Mouse (Mus musculus) liver, embryonic 13.5 days (tissue): ENCODE measurements around the gene Gcgr. TPM values are rescaled to one million over a fixed set of nuclear protein-coding genes. Genes with fewer than 3 reads are reported as not detected.
A peak's percentile ranks its signal among the peaks of the same experiment; 100 is the strongest.

Experiments
- ATAC-seq: fragments of 200-750 bp; cut with Nextera tagmentation; 2 replicates; pipeline ENCODE4 v1.8.0; 2017; ENCODE audit warnings: low read depth, mild to moderate bottlenecking, moderate number of reproducible peaks, moderate library complexity
- DNase-seq: peaks from one replicate; pipeline ENCODE4 v3.0.0; 2022
- H3K27ac ChIP-seq: fragments of 300-500 bp; sonication (generic); 2 replicates; pipeline ENCODE4 v1.5.1; 2015; ENCODE audit warnings: moderate library complexity, mild to moderate bottlenecking, inconsistent platforms
- H3K27me3 ChIP-seq: fragments of 300-500 bp; sonication (generic); 2 replicates; pipeline ENCODE4 v1.6.1; 2015; ENCODE audit warnings: mild to moderate bottlenecking, inconsistent platforms
- H3K36me3 ChIP-seq: fragments of 300-500 bp; sonication (generic); 2 replicates; pipeline ENCODE4 v1.6.1; 2015; ENCODE audit warnings: mild to moderate bottlenecking, inconsistent platforms
- H3K4me1 ChIP-seq: fragments of 300-500 bp; sonication (generic); replicated peaks from 2 replicates; pipeline ENCODE4 v1.6.1; 2015; ENCODE audit warnings: inconsistent platforms
- H3K4me2 ChIP-seq: fragments of 300-500 bp; sonication (generic); 2 replicates; pipeline ENCODE4 v1.6.1; 2015; ENCODE audit warnings: inconsistent platforms, mild to moderate bottlenecking, moderate library complexity
- H3K4me3 ChIP-seq: fragments of 300-500 bp; sonication (generic); replicated peaks from 2 replicates; pipeline ENCODE4 v1.5.1; 2015; ENCODE audit warnings: mild to moderate bottlenecking, inconsistent platforms
- H3K9ac ChIP-seq: fragments of 300-500 bp; sonication (generic); 2 replicates; pipeline ENCODE4 v1.6.1; 2015; ENCODE audit warnings: mild to moderate bottlenecking, inconsistent platforms
- H3K9me3 ChIP-seq: fragments of 300-500 bp; sonication (generic); replicated peaks from 2 replicates; pipeline ENCODE4 v1.6.1; 2016; ENCODE audit warnings: inconsistent platforms
- WGBS: fragments of 180-500 bp; shearing (Covaris S2); methylation state at CpG from one replicate; pipeline ENCODE4 v1.1.7; 2015; ENCODE audit not compliant: insufficient replicate concordance; 5-methylcytosine and 5-hydroxymethylcytosine counted together
- polyA plus RNA-seq: library from polyadenylated mRNA; unstranded; fragments of >200 nt; fragmentation: Nextera tagmentation; extraction: Ambion mirVana; gene quantifications from 2 replicates; pipeline ENCODE4 v1.2.1, GENCODE M21; 2015

The Gcgr gene
- polyA plus RNA-seq, 1 experiment from 2014 or later, result 10.0 TPM

DNA sequence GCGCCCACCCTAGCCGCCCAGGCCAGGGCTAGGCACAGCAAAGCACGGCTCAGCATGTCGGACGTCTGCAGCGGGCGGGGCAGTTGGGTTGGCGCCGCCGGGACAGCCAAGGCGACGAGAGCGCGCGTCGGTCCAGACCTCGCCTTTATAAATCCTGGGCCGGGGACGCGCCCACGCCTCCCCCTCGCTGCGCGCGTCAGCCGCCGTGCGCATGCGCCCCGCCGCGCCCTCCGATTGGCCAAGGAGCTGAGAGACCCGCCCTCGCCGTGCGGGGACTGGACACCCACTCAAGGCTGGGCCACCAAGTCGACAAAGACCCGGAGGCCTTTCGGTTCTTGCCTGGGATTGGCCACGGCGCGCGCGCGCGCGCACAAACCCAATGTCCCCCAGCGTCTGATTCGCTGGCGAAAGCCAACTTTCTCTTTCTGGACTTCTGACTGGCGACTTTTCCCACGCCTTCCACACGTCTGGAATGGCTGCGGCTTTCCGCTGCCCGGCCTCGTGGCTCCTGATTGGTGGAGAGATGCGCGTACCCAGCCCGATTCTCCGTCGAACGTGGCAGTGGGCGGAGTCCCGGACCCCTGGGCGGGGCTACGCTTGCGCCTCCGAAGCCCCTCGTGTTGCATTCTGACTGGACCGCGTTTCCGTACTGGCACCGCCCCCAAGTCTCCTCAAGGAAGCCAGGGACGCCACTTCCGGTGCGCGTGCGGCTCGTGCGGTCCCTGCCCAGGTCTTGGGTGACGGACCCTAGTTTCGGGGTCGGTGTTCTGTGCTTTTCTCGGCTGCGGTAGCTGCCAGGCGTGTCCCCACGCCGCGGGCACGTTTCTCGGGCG, 42.5 kb downstream of the Gcgr start, which contains the start of gene P4hb:
Gene P4hb (minus strand): TSS at position 502 of the 833 bp plus-strand sequence.
- peak; percentile 99 for DNase-seq
- peak; percentile 93 for ATAC-seq
- under 1% methylated on average over 94 of the region's 94 CpGs for WGBS
- Histone ChIP-seq H3K27ac (peak within 1 kb of the TSS; percentile 90), H3K4me3 (peak within 1 kb of the TSS; percentile 96), H3K27me3 (no peaks in the 10 kb centered on the region), H3K4me1 (peaks cover 75% of the 10 kb centered on the region), H3K9me3 (no peaks in the 10 kb centered on the region), H3K4me2 (peak within 1 kb of the TSS; percentile 93), H3K36me3 (peaks cover 41% of the 10 kb centered on the region), H3K9ac (peak within 1 kb of the TSS; percentile 95)

DNA sequence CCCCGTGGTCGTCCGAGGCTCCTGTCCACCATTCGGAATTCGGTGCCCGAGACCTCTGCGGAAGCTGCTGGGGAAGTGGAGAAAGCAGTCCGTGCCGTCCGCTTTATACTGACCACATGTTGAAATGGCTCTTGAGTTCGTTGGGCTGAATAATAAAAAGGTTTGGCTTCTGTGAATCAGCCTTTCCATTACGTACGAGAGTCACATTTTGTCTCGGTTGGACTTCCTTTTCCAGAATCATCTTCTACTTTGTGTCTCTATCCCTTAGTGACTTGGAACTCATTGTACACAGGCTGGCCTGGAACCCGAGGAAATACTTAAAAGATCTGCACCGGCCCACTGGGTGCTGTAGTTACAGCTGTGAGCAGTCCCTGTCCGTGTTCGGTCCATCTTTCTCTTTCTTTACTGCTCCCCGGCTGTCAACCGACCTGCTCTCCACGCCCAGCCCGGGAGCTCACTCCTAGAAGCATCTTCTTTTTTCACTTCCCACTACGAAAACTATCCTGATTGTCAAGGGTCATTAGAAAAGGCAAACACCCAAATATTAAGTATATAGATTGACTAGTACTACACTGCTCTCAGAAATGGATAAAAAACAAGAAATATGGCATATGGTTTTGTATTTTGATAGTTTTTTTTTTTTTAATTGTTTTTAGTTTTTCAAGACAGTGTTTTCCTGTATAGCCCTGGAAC, 43.2 kb downstream of the Gcgr start:
- H3K27ac ChIP-seq, result peak overlapping the region; percentile 90
- peak; percentile 16 for DNase-seq
- peaks cover 75% of the 10 kb centered on the region for H3K4me1 ChIP-seq
- H3K4me2 ChIP-seq, result peak overlapping the region; percentile 93
- peak overlapping the region; percentile 96 for H3K4me3 ChIP-seq
- under 1% methylated on average over 23 of the region's 23 CpGs for WGBS
- peaks cover 41% of the 10 kb centered on the region for H3K36me3 ChIP-seq
- H3K27me3 ChIP-seq, result no peaks in the 10 kb centered on the region
- no peaks in the 10 kb centered on the region for H3K9me3 ChIP-seq
- no peak for ATAC-seq
- peak overlapping the region; percentile 95 for H3K9ac ChIP-seq

DNA sequence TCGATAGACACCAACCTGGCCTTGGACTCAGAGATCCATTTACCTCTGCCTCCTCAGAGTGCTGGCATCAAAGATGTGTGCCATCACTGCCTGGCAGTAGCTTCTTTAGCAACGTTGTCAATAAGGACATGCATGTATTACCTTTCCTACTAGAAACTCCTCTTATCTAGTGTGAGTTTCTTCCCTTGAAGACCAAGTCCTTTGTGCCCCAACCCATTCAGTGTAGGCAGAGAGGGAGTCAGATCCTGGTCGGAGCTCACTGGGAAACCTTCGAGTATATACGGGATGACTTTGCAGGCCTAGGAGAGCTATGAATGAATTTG, 43.7 kb downstream of the Gcgr start:
- H3K4me2 ChIP-seq, result peak overlapping the region; percentile 93
- peak overlapping the region; percentile 90 for H3K27ac ChIP-seq
- peaks cover 79% of the 10 kb centered on the region for H3K4me1 ChIP-seq
- H3K4me3 ChIP-seq, result peak overlapping the region; percentile 96
- 38% methylated on average over 5 of the region's 5 CpGs for WGBS
- ATAC-seq (no peak), DNase-seq (no peak)
- H3K9me3 ChIP-seq, result no peaks in the 10 kb centered on the region
- peaks cover 43% of the 10 kb centered on the region for H3K36me3 ChIP-seq
- H3K9ac ChIP-seq, result peak overlapping the region; percentile 95
- no peaks in the 10 kb centered on the region for H3K27me3 ChIP-seq

DNA sequence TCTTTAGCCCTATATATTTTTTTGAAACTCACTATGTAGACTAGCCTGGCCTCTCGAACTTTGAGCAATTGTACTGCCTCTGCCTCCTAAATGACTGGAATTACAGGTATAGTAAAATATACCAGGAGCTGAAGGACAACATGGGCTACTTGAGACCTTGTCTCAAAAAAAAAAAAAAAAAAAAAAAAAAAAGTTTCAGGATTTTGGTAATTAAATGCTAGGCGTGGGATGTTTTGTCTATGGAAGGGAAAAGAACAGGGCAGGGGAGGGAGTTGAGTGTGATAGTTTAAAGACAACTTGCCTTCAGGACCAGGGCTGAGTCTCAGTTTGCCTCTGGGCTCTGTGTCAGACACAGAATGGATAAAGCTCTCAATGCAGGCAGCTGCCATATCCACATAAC, 44.5 kb downstream of the Gcgr start:
- H3K9ac ChIP-seq, result peak overlapping the region; percentile 95
- ATAC-seq (no peak), DNase-seq (no peak)
- peak overlapping the region; percentile 96 for H3K4me3 ChIP-seq
- peak overlapping the region; percentile 93 for H3K4me2 ChIP-seq
- no peaks in the 10 kb centered on the region for H3K27me3 ChIP-seq
- peak overlapping the region; percentile 90 for H3K27ac ChIP-seq
- WGBS, result 79% methylated on average over 2 of the region's 2 CpGs
- peaks cover 84% of the 10 kb centered on the region for H3K4me1 ChIP-seq
- peaks cover 45% of the 10 kb centered on the region for H3K36me3 ChIP-seq
- no peaks in the 10 kb centered on the region for H3K9me3 ChIP-seq

DNA sequence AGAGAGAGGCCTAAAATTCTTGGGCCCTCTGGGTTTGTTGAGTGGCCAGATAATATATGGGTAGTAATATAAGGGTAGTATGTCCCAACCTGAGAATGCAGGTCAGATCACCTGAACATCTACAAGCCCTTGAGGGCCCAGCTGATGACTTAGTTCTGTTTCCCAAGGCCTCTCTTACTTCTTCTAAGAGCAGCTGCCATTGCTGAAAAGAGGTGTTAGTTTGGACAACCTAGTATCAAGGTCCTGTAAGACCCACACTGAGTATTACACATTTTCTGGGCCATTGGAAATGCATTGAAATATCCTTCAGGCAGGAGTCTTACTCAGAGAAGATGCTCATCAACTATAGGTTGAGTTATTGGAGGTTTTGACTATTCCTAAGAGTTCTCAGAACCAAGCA, 45.4 kb downstream of the Gcgr start:
- ATAC-seq, result no peak
- no peaks in the 10 kb centered on the region for H3K9me3 ChIP-seq
- H3K4me1 ChIP-seq, result peaks cover 83% of the 10 kb centered on the region
- no peaks in the 10 kb centered on the region for H3K27me3 ChIP-seq
- DNase-seq, result no peak
- H3K36me3 ChIP-seq, result peaks cover 37% of the 10 kb centered on the region
- peak overlapping the region; percentile 80 for H3K27ac ChIP-seq
- no peak overlapping the region for H3K4me3 ChIP-seq
- no peak overlapping the region for H3K9ac ChIP-seq
- H3K4me2 ChIP-seq, result no peak overlapping the region

DNA sequence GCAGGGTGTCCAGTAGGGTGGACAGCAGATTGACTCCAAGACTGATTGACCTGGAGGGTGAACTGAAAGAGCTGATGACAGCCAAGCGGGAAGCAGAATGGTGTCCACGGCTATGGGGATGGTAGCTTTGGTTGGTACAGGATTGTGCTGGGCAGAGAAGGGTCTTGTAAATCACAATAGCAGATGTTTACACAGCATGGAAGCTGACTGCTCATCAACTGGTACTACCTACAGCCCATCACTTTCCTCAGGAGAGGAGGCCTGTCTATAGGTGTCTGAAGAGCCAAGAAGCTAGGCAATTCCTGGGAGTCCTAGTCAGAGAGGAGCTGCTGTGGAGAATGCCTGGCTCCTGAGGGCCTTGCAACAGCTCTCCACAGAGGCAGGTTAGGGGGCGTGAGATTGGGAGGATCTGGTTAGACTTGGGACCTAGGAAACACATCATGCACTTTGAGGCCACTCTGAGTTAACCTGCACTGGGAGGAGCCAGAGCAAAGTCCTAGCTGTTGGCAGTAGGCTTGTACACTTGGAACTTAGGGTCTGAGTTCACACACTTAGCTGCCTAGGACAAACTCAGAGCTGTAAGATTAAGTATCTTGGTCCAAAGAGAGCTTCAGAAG, 46.0 kb downstream of the Gcgr start:
- Histone ChIP-seq H3K9ac (peak overlapping the region; percentile 31; the same call in 1 of the 2 replicates), H3K4me3 (no peak overlapping the region), H3K4me2 (no peak overlapping the region), H3K9me3 (no peaks in the 10 kb centered on the region), H3K4me1 (peaks cover 78% of the 10 kb centered on the region), H3K27ac (peak overlapping the region; percentile 80), H3K27me3 (no peaks in the 10 kb centered on the region), H3K36me3 (peaks cover 32% of the 10 kb centered on the region)
- WGBS, result 82% methylated on average over 3 of the region's 3 CpGs
- DNase-seq, result no peak
- no peak for ATAC-seq

DNA sequence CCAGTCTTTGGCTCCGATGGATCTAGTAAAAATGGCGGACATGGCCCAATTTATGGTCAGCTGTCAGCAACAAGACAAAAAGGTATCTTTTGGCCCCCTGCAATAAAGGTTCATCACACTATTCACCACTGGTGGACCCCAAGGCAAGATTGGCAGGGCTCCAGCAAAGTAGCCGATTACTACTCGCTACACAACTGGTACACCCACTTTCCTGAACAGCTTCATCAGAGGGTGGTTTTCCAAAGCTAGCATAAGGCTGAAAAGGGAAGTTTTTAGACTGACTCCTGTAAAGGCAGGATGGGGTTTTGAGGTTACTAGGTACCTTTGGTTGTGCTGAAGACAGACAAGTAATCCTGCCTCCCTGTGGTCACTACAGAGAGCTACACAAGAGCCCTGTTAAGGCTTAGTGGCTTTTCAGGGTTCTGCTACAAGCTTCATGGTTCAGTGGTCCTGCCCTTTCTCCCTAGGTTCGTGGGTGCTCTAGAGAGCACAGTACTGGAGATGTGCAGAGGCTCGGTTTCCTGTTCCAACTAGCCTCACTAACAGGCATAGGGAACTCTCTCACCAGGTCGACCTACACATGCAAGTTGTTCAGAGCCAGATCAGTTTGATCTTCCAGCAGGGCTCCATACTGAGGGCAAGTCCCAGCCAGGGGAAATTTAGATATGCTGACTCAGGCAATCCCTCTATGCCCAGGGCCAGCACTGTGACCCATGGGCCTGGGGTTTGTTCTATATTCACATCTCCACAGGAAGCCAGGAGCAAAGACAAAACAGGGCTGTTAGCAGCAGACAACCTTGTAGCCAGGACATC, 46.9 kb downstream of the Gcgr start:
- H3K4me3 ChIP-seq, result no peak overlapping the region
- WGBS, result 72% methylated on average over 7 of the region's 7 CpGs
- no peak overlapping the region for H3K4me2 ChIP-seq
- H3K9me3 ChIP-seq, result no peaks in the 10 kb centered on the region
- peaks cover 76% of the 10 kb centered on the region for H3K4me1 ChIP-seq
- DNase-seq (no peak), ATAC-seq (no peak)
- no peaks in the 10 kb centered on the region for H3K27me3 ChIP-seq
- H3K36me3 ChIP-seq, result peaks cover 31% of the 10 kb centered on the region
- H3K9ac ChIP-seq, result 0 out of 2 replicates have a peak overlapping the region, but pooled peaks have one; percentile 31
- H3K27ac ChIP-seq, result peak overlapping the region; percentile 80

DNA sequence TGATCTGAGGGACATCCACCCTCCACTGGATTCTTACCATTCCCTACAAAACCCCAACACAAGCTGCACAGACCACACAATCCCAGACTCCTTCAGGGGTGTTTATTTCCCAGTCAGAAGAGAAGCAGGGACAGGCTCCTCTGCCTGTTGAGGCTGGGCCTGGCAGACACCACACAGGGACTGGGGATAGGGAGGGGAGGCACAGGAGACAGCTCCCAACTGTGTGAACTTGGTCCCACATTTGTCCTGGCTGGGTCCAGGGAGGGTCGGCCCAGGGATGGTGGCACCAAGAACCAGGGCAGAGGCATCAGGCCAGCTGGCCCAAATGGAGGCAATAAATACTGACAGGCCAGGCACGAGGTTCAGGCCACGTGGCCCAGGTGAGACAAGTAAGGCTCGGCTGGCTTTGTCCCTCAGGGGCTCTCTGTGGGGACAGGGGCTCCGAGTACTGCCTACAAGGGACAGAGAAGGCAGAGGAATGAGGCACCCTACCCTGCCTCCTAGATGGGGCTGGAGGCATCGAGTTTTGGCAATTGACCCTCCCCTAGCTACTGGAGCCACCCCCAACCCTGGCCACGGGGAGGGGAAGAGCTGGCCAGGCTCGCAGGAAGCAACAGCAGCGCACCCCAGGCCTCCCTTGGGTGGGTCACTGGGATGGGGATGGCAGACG, 47.7 kb downstream of the Gcgr start:
- no peaks in the 10 kb centered on the region for H3K9me3 ChIP-seq
- peaks cover 32% of the 10 kb centered on the region for H3K36me3 ChIP-seq
- DNase-seq, result no peak
- no peak overlapping the region for H3K4me2 ChIP-seq
- 0 out of 2 replicates have a peak overlapping the region, but pooled peaks have one; percentile 26 for H3K9ac ChIP-seq
- H3K27me3 ChIP-seq, result no peaks in the 10 kb centered on the region
- peaks cover 78% of the 10 kb centered on the region for H3K4me1 ChIP-seq
- no peak overlapping the region for H3K4me3 ChIP-seq
- 86% methylated on average over 10 of the region's 10 CpGs for WGBS
- no peak for ATAC-seq
- peak overlapping the region; percentile 80 for H3K27ac ChIP-seq

DNA sequence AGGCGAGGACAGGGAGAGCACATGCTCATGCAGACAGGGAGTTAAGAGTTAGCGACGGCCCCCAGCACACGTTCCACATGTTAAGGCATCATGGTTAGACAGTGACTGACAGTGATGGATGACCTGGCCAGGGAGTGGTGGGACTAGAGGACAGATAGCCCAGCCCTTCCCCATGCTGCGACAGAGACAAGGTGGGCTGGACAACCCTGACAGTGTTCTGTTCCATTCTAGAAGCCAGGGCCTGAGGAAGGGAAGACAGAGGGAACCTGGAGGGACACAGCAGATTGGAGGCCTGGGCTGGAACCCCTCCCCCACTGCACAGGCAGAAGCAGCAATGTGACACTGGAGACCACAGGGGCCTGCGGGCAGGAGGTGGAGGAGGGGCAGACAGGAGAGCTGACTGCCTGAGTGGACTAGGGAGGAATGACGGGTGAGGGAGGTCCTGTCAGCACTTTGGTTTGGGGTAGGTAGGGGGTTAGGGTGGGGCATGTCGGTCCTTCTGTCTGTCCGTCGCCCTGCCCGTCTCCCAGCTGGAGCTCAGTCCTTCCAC, 48.3 kb downstream of the Gcgr start:
- H3K9me3 ChIP-seq, result no peaks in the 10 kb centered on the region
- DNase-seq (no peak), ATAC-seq (no peak)
- 0 out of 2 replicates have a peak overlapping the region, but pooled peaks have one; percentile 26 for H3K9ac ChIP-seq
- no peaks in the 10 kb centered on the region for H3K27me3 ChIP-seq
- H3K4me2 ChIP-seq, result no peak overlapping the region
- no peak overlapping the region for H3K4me3 ChIP-seq
- H3K36me3 ChIP-seq, result peaks cover 36% of the 10 kb centered on the region
- H3K27ac ChIP-seq, result 0 out of 2 replicates have a peak overlapping the region, but pooled peaks have one; percentile 18
- H3K4me1 ChIP-seq, result peaks cover 78% of the 10 kb centered on the region
- 86% methylated on average over 11 of the region's 11 CpGs for WGBS
